Mouse (Mus musculus): ENCODE measurements around the gene Itih2. TPM values are rescaled to one million over a fixed set of nuclear protein-coding genes. Genes with fewer than 3 reads are reported as not detected.

Itih2 gene
- polyA plus RNA-seq, 1 experiment from 2014 or later = not detected

Other genes with a start within 250 kb of the Itih2 start
- not detected in 3 replicates for gene 9230102O04Rik, start 241.9 kb downstream of the Itih2 start, polyA plus RNA-seq (2018)
- gene Gata3, start 241.4 kb downstream of the Itih2 start, polyA plus RNA-seq (2018) = 0.06 TPM in 1 of 3 replicates, not detected in the others
- 5.1 to 15.9 TPM (median 8.5 TPM) in 3 replicates for gene Taf3, start 82.8 kb downstream of the Itih2 start, polyA plus RNA-seq (2018)
- 245 to 309 TPM (median 249 TPM) in 3 replicates for gene Atp5c1, start 50.9 kb downstream of the Itih2 start, polyA plus RNA-seq (2018)
- 10.6 to 21.0 TPM (median 16.0 TPM) in 3 replicates for gene Kin, start 50.8 kb downstream of the Itih2 start, polyA plus RNA-seq (2018)
- 0.01 TPM in 1 of 3 replicates, not detected in the others for gene Itih5, start 22.2 kb upstream of the Itih2 start, polyA plus RNA-seq (2018)
- 0.10 to 0.42 TPM (median 0.17 TPM) in 3 replicates for gene Sfmbt2, start 239.1 kb upstream of the Itih2 start, polyA plus RNA-seq (2018)

Measured in macrophage (primary cell).